Mouse (Mus musculus) stomach, embryonic 16.5 days (tissue): ENCODE data around the gene Tekt4. TPM values are rescaled to one million over a fixed set of nuclear protein-coding genes. Genes with fewer than 3 reads are reported as not detected.
A peak's percentile ranks its signal among the peaks of the same experiment; 100 is the strongest.

ENCODE experiments used
- ATAC-seq: fragments of 200-750 bp; cut with Nextera tagmentation; 2 replicates; pipeline ENCODE4 v1.8.0; 2017; ENCODE audit warnings: moderate number of reproducible peaks, moderate TSS enrichment; ENCODE audit not compliant: insufficient read depth, low FRiP score
- H3K27ac ChIP-seq: fragments of 300-500 bp; sonication (generic); 2 replicates; pipeline ENCODE4 v1.5.1; 2014; ENCODE audit warnings: low read length
- H3K27me3 ChIP-seq: fragments of 300-500 bp; sonication (generic); 2 replicates; pipeline ENCODE4 v1.6.1; 2014; ENCODE audit warnings: low read length, control low read depth, mixed read lengths; ENCODE audit not compliant: control insufficient read depth, insufficient read depth
- H3K36me3 ChIP-seq: fragments of 300-500 bp; sonication (generic); 2 replicates; pipeline ENCODE4 v1.6.1; 2014; ENCODE audit warnings: low read length; ENCODE audit not compliant: control insufficient read depth, insufficient read depth
- H3K4me1 ChIP-seq: fragments of 300-500 bp; sonication (generic); 2 replicates; pipeline ENCODE4 v1.6.1; 2014; ENCODE audit warnings: low read length, control low read depth, mixed read lengths; ENCODE audit not compliant: control insufficient read depth, insufficient read depth
- H3K4me2 ChIP-seq: fragments of 300-500 bp; sonication (generic); 2 replicates; pipeline ENCODE4 v1.6.1; 2014; ENCODE audit warnings: low read depth, low read length, mixed read lengths
- H3K4me3 ChIP-seq: fragments of 300-500 bp; sonication (generic); replicated peaks from 2 replicates; pipeline ENCODE4 v1.5.1; 2014; ENCODE audit warnings: mild to moderate bottlenecking, low read length
- H3K9ac ChIP-seq: fragments of 300-500 bp; sonication (generic); 2 replicates; pipeline ENCODE4 v1.6.1; 2014; ENCODE audit warnings: low read length
- H3K9me3 ChIP-seq: fragments of 300-500 bp; sonication (generic); replicated peaks from 2 replicates; pipeline ENCODE4 v1.6.1; 2016; ENCODE audit warnings: low read length, control low read depth; ENCODE audit not compliant: control insufficient read depth
- WGBS: fragments of 180-500 bp; shearing (Covaris S2); extraction: QIAGEN DNeasy Blood & Tissue Kit; methylation state at CpG from one replicate; pipeline ENCODE4 v1.1.7; 2014; 5-methylcytosine and 5-hydroxymethylcytosine counted together
- polyA plus RNA-seq: library from polyadenylated mRNA; unstranded; fragments of >200 nt; fragmentation: Nextera tagmentation; extraction: Ambion mirVana; gene quantifications from 2 replicates; pipeline ENCODE4 v1.2.1, GENCODE M21; 2015

Gene Tekt4
- polyA plus RNA-seq, 1 experiment from 2014 or later, result not detected

GRCm38 (mm10) chr17:25516315-25516714 is 61.9 kb downstream of the Tekt4 start:
- no peak overlapping the region for H3K4me3 ChIP-seq
- H3K4me2 ChIP-seq, result no peak overlapping the region
- H3K36me3 ChIP-seq, result no peaks in the 10 kb centered on the region
- no peaks in the 10 kb centered on the region for H3K27me3 ChIP-seq
- H3K9ac ChIP-seq, result no peak overlapping the region
- H3K9me3 ChIP-seq, result no peaks in the 10 kb centered on the region
- no peak overlapping the region for H3K27ac ChIP-seq
- ATAC-seq, result no peak
- WGBS, result 25% methylated on average over 5 of the region's 5 CpGs
- H3K4me1 ChIP-seq, result no peaks in the 10 kb centered on the region

- H3K27ac ChIP-seq, result no peak overlapping the region
- H3K4me2 ChIP-seq, result no peak overlapping the region
- 85% methylated on average over 17 of the region's 17 CpGs for WGBS
- no peaks in the 10 kb centered on the region for H3K27me3 ChIP-seq
- no peak overlapping the region for H3K9ac ChIP-seq
- no peak overlapping the region for H3K4me3 ChIP-seq
- no peaks in the 10 kb centered on the region for H3K9me3 ChIP-seq
- H3K4me1 ChIP-seq, result no peaks in the 10 kb centered on the region
- ATAC-seq, result peak; percentile 12; the same call in 1 of the 2 replicates
- H3K36me3 ChIP-seq, result no peaks in the 10 kb centered on the region
Observed at GRCm38 (mm10) chr17:25518144-25518543, 63.7 kb downstream of the Tekt4 start.

- Histone ChIP-seq H3K9ac (0 out of 2 replicates have a peak overlapping the region, but pooled peaks have one; percentile 12), H3K4me3 (no peak overlapping the region), H3K36me3 (no peaks in the 10 kb centered on the region), H3K27me3 (no peaks in the 10 kb centered on the region), H3K4me1 (no peaks in the 10 kb centered on the region), H3K4me2 (no peak overlapping the region), H3K9me3 (no peaks in the 10 kb centered on the region), H3K27ac (no peak overlapping the region)
- 80% methylated on average over 5 of the region's 5 CpGs for WGBS
- no peak for ATAC-seq
Observed at GRCm38 (mm10) chr17:25519511-25519910, 65.1 kb downstream of the Tekt4 start.

GRCm38 (mm10) chr17:25520492-25520891 is 66.1 kb downstream of the Tekt4 start:
- no peaks in the 10 kb centered on the region for H3K4me1 ChIP-seq
- no peaks in the 10 kb centered on the region for H3K9me3 ChIP-seq
- 46% methylated on average over 9 of the region's 9 CpGs for WGBS
- no peak overlapping the region for H3K27ac ChIP-seq
- H3K4me3 ChIP-seq, result no peak overlapping the region
- no peaks in the 10 kb centered on the region for H3K36me3 ChIP-seq
- no peak overlapping the region for H3K4me2 ChIP-seq
- no peaks in the 10 kb centered on the region for H3K27me3 ChIP-seq
- H3K9ac ChIP-seq, result 0 out of 2 replicates have a peak overlapping the region, but pooled peaks have one; percentile 7
- ATAC-seq, result no peak

GRCm38 (mm10) chr17:25522080-25522479 is 67.7 kb downstream of the Tekt4 start:
- H3K27ac ChIP-seq, result no peak overlapping the region
- no peak overlapping the region for H3K4me3 ChIP-seq
- H3K4me2 ChIP-seq, result no peak overlapping the region
- H3K27me3 ChIP-seq, result no peaks in the 10 kb centered on the region
- H3K9ac ChIP-seq, result no peak overlapping the region
- WGBS, result 76% methylated on average over 12 of the region's 12 CpGs
- no peaks in the 10 kb centered on the region for H3K36me3 ChIP-seq
- H3K4me1 ChIP-seq, result 0 out of 2 replicates have a peak, but pooled peaks cover 3% of the 10 kb centered on the region
- no peak for ATAC-seq
- H3K9me3 ChIP-seq, result no peaks in the 10 kb centered on the region

Other genes with a start within 250 kb of the Tekt4 start
- 39.9 and 40.9 TPM in 2 replicates for gene Gnptg, start 214.5 kb upstream of the Tekt4 start, polyA plus RNA-seq
- gene Tsr3, start 214.4 kb upstream of the Tekt4 start, polyA plus RNA-seq, result 35.8 and 37.1 TPM in 2 replicates
- 4.3 and 5.2 TPM in 2 replicates for gene Baiap3, start 198.3 kb upstream of the Tekt4 start, polyA plus RNA-seq
- gene Ube2i, start 180.0 kb upstream of the Tekt4 start, polyA plus RNA-seq, result 441 and 478 TPM in 2 replicates
- 1.3 and 1.4 TPM in 2 replicates for gene Prss34, start 156.2 kb upstream of the Tekt4 start, polyA plus RNA-seq
- not detected in 2 replicates for gene Prss28, start 146.0 kb upstream of the Tekt4 start, polyA plus RNA-seq
- gene Prss29, start 136.0 kb upstream of the Tekt4 start, polyA plus RNA-seq, result not detected in 2 replicates
- gene Tpsab1, start 109.1 kb upstream of the Tekt4 start, polyA plus RNA-seq, result 0.50 and 0.53 TPM in 2 replicates
- 13.4 and 19.2 TPM in 2 replicates for gene Tpsb2, start 88.3 kb upstream of the Tekt4 start, polyA plus RNA-seq
- gene Tpsg1, start 85.3 kb upstream of the Tekt4 start, polyA plus RNA-seq, result 2.3 and 3.5 TPM in 2 replicates
- 2.6 and 2.9 TPM in 2 replicates for gene Cacna1h, start 20.8 kb upstream of the Tekt4 start, polyA plus RNA-seq
- 0.35 and 0.49 TPM in 2 replicates for gene Sstr5, start 42.7 kb downstream of the Tekt4 start, polyA plus RNA-seq
- 3.0 and 3.3 TPM in 2 replicates for gene Sox8, start 116.1 kb downstream of the Tekt4 start, polyA plus RNA-seq
- gene Lmf1, start 124.5 kb downstream of the Tekt4 start, polyA plus RNA-seq, result 27.0 and 28.9 TPM in 2 replicates